Mouse (Mus musculus) myocyte (in vitro differentiated cells): ENCODE measurements at regions not wholly inside any gene's neighbourhood (a gene's known extent, or its start where the extent isn't known, plus 50 kb on each side); places are given as distances from the start of the nearest gene placed in this dataset.

Source experiments
- E2F4 ChIP-seq: IDR thresholded peaks from one replicate; pipeline ENCODE4 v1.6.1; 2011; ENCODE audit warnings: mild to moderate bottlenecking, control low read depth, moderate library complexity; ENCODE audit not compliant: insufficient read depth
- MAX ChIP-seq: IDR thresholded peaks from one replicate; pipeline ENCODE4 v1.6.1; 2011; ENCODE audit warnings: low read depth, mild to moderate bottlenecking, control low read depth
- MYOD1 ChIP-seq, 3 experiments: IDR thresholded peaks; one replicate each; pipeline ENCODE4 v1.6.1; 2011; ENCODE audit warnings: control low read depth in 2 of 3, low read depth in 2 of 3, mild to moderate bottlenecking in 2 of 3, moderate library complexity in 1 of 3; ENCODE audit not compliant: insufficient read length in 2 of 3, control insufficient read depth in 1 of 3
- POLR2A ChIP-seq: IDR thresholded peaks from one replicate; pipeline ENCODE4 v1.6.1; 2011; ENCODE audit warnings: low read depth, mild to moderate bottlenecking, control low read depth, moderate library complexity; ENCODE audit not compliant: insufficient read length
- SRF ChIP-seq: IDR thresholded peaks from one replicate; pipeline ENCODE4 v1.6.1; 2011; ENCODE audit warnings: low read depth; ENCODE audit not compliant: control insufficient read depth, insufficient read length
- TCF12 ChIP-seq: IDR thresholded peaks from one replicate; pipeline ENCODE4 v1.6.1; 2011; ENCODE audit warnings: mild to moderate bottlenecking, control low read depth; ENCODE audit not compliant: poor library complexity, insufficient read depth, severe bottlenecking
- TCF3 ChIP-seq: IDR thresholded peaks from one replicate; pipeline ENCODE4 v1.6.1; 2011; ENCODE audit warnings: low read depth, control low read depth; ENCODE audit not compliant: insufficient read length
- USF1 ChIP-seq: IDR thresholded peaks from one replicate; pipeline ENCODE4 v1.6.1; 2011; ENCODE audit warnings: low read depth, mild to moderate bottlenecking, control low read depth, moderate library complexity

DNA sequence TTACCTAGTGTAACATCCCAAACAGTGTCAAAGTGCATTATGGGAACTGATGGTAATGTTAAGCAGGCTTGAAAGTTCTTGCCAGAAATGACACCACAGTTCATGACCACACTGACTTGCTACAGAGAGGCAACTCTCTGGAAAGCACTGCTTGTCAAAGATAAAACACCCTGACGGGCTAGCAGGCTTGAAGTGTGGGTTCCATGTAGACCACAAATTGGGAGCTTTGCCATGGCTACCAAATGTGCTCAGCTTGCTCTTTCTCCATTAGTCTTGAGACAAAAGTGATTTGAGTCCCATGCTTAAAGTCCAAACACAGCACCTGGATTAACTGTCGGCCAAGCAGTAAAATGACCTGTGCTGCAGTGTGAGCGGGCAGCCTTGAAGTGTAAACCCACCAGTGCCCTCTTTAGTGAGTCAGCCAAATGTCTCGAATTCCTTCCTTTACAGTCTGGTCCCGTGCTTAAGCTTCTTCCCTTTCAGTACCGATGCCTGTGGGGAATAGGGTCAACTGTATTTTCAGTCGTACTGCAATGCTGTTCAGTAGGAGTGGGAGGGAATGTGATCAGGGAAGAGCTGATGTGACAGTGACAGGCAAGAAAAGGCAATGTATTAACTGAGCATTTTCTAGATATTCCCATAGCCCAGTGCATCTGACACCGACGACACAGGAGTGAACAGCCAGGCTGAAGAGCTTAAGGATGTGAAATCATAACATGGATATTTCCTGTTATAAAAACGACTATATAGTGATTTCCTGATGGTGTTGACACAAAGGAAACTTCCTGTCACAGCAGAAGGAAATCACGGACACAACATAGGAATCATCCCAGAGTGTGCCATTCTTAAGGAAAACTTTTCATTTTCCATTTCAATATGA, 600.4 kb upstream of the Nr5a2 start:
- TF ChIP-seq SRF (no peak), POLR2A (no peak), TCF12 (no peak), USF1 (no peak), E2F4 (no peak), MAX (no peak), TCF3 (no peak), MYOD1 (IDR thresholded peaks at IDR 0.05; ENCODE audit: control insufficient read depth in 1 of 3, insufficient read length in 2 of 3, low read depth in 2 of 3) (no peak)
